Mouse (Mus musculus) testis, postnatal 10 days (tissue): ENCODE data around the gene Ctxn2.

Experiments
- DNase-seq: peaks from one replicate; pipeline ENCODE4 v3.0.0; 2021; ENCODE audit warnings: low spot score

Ctxn2 gene

DNA sequence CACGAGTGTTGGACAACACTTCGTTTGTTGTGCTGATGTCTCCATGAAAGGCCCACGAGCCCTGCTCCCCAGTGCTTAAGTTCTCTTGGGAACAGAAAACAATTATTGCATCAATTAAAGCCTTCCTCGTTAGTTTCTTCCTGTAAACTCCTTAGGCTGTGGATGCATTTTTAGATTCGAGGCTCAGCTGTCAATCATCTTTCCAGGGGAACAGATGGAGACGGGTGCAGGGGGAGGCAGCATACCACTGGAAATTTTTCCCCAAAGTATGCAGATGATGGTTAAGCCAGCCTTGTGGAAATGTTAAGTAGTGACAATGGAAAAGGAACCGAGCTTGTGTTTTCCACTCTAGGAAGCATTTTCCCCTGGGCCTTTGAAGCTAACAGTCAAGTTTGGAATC lies 60.3 kb downstream of the Ctxn2 start:
- DNase-seq = no peak
